Mouse (Mus musculus): ENCODE data around the gene Zcchc4.
A peak's percentile ranks its signal among the peaks of the same experiment; 100 is the strongest.
"Not testable (repeated sequence)": the region's sequence is repeated elsewhere in the genome, so short reads cannot be mapped to it uniquely, and the experiment has no call there.

The Zcchc4 gene

GRCm38 (mm10) chr5:52775237-52775636 is at the start of gene Zcchc4:
TSS of gene Zcchc4 (plus strand) at chr5:52775409.
- DNase-seq (ENCODE audit: low read depth): no peak

GRCm38 (mm10) chr5:52727747-52728146 is 47.5 kb upstream of the Zcchc4 start:
- no peak for DNase-seq (ENCODE audit: low read depth)

- no peak for DNase-seq (ENCODE audit: low read depth)
These were observed 42.4 kb upstream of the Zcchc4 start for GRCm38 (mm10) chr5:52732811-52733210.

- no peak for DNase-seq (ENCODE audit: low read depth)
These were observed 39.2 kb upstream of the Zcchc4 start for GRCm38 (mm10) chr5:52736046-52736445.

- DNase-seq (ENCODE audit: low read depth): peak; percentile 77
These were observed 33.7 kb upstream of the Zcchc4 start, which contains the start of gene Pi4k2b for GRCm38 (mm10) chr5:52741391-52742111. TSS of gene Pi4k2b (plus strand) at chr5:52741574.

- peak; percentile 63 for DNase-seq (ENCODE audit: low read depth)
These were observed 32.9 kb upstream of the Zcchc4 start for GRCm38 (mm10) chr5:52742112-52742813.

GRCm38 (mm10) chr5:52743231-52743630 is 32.0 kb upstream of the Zcchc4 start:
- DNase-seq (ENCODE audit: low read depth): no peak

- no peak for DNase-seq (ENCODE audit: low read depth)
These were observed 28.3 kb upstream of the Zcchc4 start for GRCm38 (mm10) chr5:52746920-52747319.

- no peak for DNase-seq (ENCODE audit: low read depth)
These were observed 26.5 kb upstream of the Zcchc4 start for GRCm38 (mm10) chr5:52748732-52749131.

GRCm38 (mm10) chr5:52753146-52753545 is 22.1 kb upstream of the Zcchc4 start:
- DNase-seq (ENCODE audit: low read depth): no peak

- DNase-seq (ENCODE audit: low read depth): no peak
These were observed 21.0 kb upstream of the Zcchc4 start for GRCm38 (mm10) chr5:52754196-52754595.

GRCm38 (mm10) chr5:52755337-52755736 is 19.9 kb upstream of the Zcchc4 start:
- DNase-seq (ENCODE audit: low read depth): no peak

GRCm38 (mm10) chr5:52755989-52756388 is 19.2 kb upstream of the Zcchc4 start:
- DNase-seq (ENCODE audit: low read depth): no peak

- DNase-seq (ENCODE audit: low read depth): no peak
These were observed 12.6 kb upstream of the Zcchc4 start for GRCm38 (mm10) chr5:52762586-52762985.

GRCm38 (mm10) chr5:52774267-52774666 is 942 bp upstream of the Zcchc4 start:
- DNase-seq (ENCODE audit: low read depth): no peak

GRCm38 (mm10) chr5:52776466-52777354 is 1.5 kb downstream of the Zcchc4 start:
- not testable (repeated sequence) for DNase-seq (ENCODE audit: low read depth)

- DNase-seq (ENCODE audit: low read depth): peak; percentile 88
These were observed 7.5 kb downstream of the Zcchc4 start for GRCm38 (mm10) chr5:52782523-52783250.

- DNase-seq (ENCODE audit: low read depth): no peak
These were observed 8.0 kb downstream of the Zcchc4 start for GRCm38 (mm10) chr5:52783251-52783620.

- DNase-seq (ENCODE audit: low read depth): no peak
These were observed 8.7 kb downstream of the Zcchc4 start for GRCm38 (mm10) chr5:52783957-52784356.

GRCm38 (mm10) chr5:52786556-52787322 is 11.5 kb downstream of the Zcchc4 start:
- no peak for DNase-seq (ENCODE audit: low read depth)

- no peak for DNase-seq (ENCODE audit: low read depth)
These were observed 18.0 kb downstream of the Zcchc4 start for GRCm38 (mm10) chr5:52793230-52793629.

Data from naive thymus-derived CD4-positive, alpha-beta T cell, adult 2 months (primary cell).